9 mouse cellular contexts compared by ENCODE assay signal in genomic region chr7:140923070-140923775, GRCm38 (mm10). TPM values are rescaled to one million over a fixed set of nuclear protein-coding genes. Genes with fewer than 3 reads are reported as not detected.
DNase-seq lines count a peak whose midpoint lies in the region; ATAC-seq and TF ChIP-seq lines count a peak whose summit lies in the region.
"Had no signal": no experiment of that assay in that cellular context is flagged by ENCODE, and none has a peak within 500 bp of the region (broad histone marks: within the 10 kb centered on the region; RNA-seq: fewer than 3 reads in every experiment).

No protein-coding gene starts in this region.

- H3K4me3 ChIP-seq in lung, embryonic 15.5 days: peak overlapping the region; percentile 31; the same call in 1 of the 2 replicates
- peak overlapping the region; percentile 44 for H3K4me3 ChIP-seq in forebrain, embryonic 15.5 days
- H3K4me3 ChIP-seq in limb, embryonic 13.5 days: peak overlapping the region; percentile 40
- H3K4me3 ChIP-seq in small intestine, adult 2 months (ENCODE audit: low read depth, low read length): peak overlapping the region; percentile 68

- no peak for ATAC-seq in lung, embryonic 15.5 days (ENCODE audit: borderline replicate concordance, extremely low read depth, low FRiP score, low TSS enrichment)
- ATAC-seq in forebrain, embryonic 15.5 days (replicated peaks): no peak
- no peak for ATAC-seq in limb, embryonic 13.5 days (ENCODE audit: low FRiP score, low read depth)

- DNase-seq in lung, postnatal 36 days: no peak
- DNase-seq in urinary bladder, postnatal 10 days (ENCODE audit: low spot score): no peak
- no peak for DNase-seq in gastrocnemius, postnatal 14 days

- WGBS in lung, embryonic 15.5 days: 21% methylated on average over 30 of the region's 30 CpGs
- 16% methylated on average over 30 of the region's 30 CpGs for WGBS in forebrain, embryonic 15.5 days
- WGBS in limb, embryonic 13.5 days: 23% methylated on average over 30 of the region's 30 CpGs
- 9% methylated on average over 30 of the region's 30 CpGs for WGBS in small intestine, adult 2 months

- H3K4me1 ChIP-seq in lung, embryonic 15.5 days: peaks cover 11% of the 10 kb centered on the region
- H3K4me1 ChIP-seq in forebrain, embryonic 15.5 days: peaks cover 18% of the 10 kb centered on the region
- H3K4me1 ChIP-seq in limb, embryonic 13.5 days: peaks cover 13% of the 10 kb centered on the region
- H3K4me1 ChIP-seq in small intestine, adult 2 months (ENCODE audit: control insufficient read depth, insufficient read depth, insufficient read length, low read length): peaks cover 31% of the 10 kb centered on the region

- no peak for TF ChIP-seq POLR2A in small intestine, adult 2 months (IDR thresholded peaks at IDR 0.05; ENCODE audit: low read depth, low read length)

- no peak overlapping the region for H3K9ac ChIP-seq in lung, embryonic 15.5 days
- H3K9ac ChIP-seq in forebrain, embryonic 15.5 days (replicated peaks): peak overlapping the region; percentile 32
- no peak overlapping the region for H3K9ac ChIP-seq in limb, embryonic 13.5 days

- TF ChIP-seq CTCF in small intestine, adult 2 months (IDR thresholded peaks at IDR 0.05; ENCODE audit: extremely low read depth, insufficient read length, insufficient replicate concordance, low read depth, low read length): no peak

- intact Hi-C loops in gastrocnemius, postnatal 14 days (cut with DNase I; ENCODE audit: low total_unique reads): no loop called here

- peaks cover 69% of the 10 kb centered on the region for H3K27me3 ChIP-seq in lung, embryonic 15.5 days
- peaks cover 64% of the 10 kb centered on the region for H3K27me3 ChIP-seq in forebrain, embryonic 15.5 days
- H3K27me3 ChIP-seq in limb, embryonic 13.5 days: peaks cover 69% of the 10 kb centered on the region
- H3K27me3 ChIP-seq in small intestine, adult 2 months (ENCODE audit: control insufficient read depth, insufficient read depth, low read length): no peaks in the 10 kb centered on the region

- no peaks in the 10 kb centered on the region for H3K36me3 ChIP-seq in lung, embryonic 15.5 days
- H3K36me3 ChIP-seq in forebrain, embryonic 15.5 days: no peaks in the 10 kb centered on the region
- H3K36me3 ChIP-seq in limb, embryonic 13.5 days: no peaks in the 10 kb centered on the region
- H3K36me3 ChIP-seq in small intestine, adult 2 months (ENCODE audit: control insufficient read depth, insufficient read depth, low read length): peaks cover 52% of the 10 kb centered on the region

- no peaks in the 10 kb centered on the region for H3K9me3 ChIP-seq in lung, embryonic 15.5 days
- no peaks in the 10 kb centered on the region for H3K9me3 ChIP-seq in forebrain, embryonic 15.5 days
- no peaks in the 10 kb centered on the region for H3K9me3 ChIP-seq in limb, embryonic 13.5 days

- H3K4me2 ChIP-seq in lung, embryonic 15.5 days: peak overlapping the region; percentile 65
- peak overlapping the region; percentile 84 for H3K4me2 ChIP-seq in forebrain, embryonic 15.5 days (replicated peaks)
- peak overlapping the region; percentile 67 for H3K4me2 ChIP-seq in limb, embryonic 13.5 days (replicated peaks)

- H3K27ac ChIP-seq in lung, embryonic 15.5 days: no peak overlapping the region
- no peak overlapping the region for H3K27ac ChIP-seq in forebrain, embryonic 15.5 days (replicated peaks)
- no peak overlapping the region for H3K27ac ChIP-seq in limb, embryonic 13.5 days
- H3K27ac ChIP-seq in small intestine, adult 2 months (ENCODE audit: insufficient read depth, low read depth, low read length): peak overlapping the region; percentile 92; the same call in 1 of the 2 replicates

RNA-seq across cellular contexts. Expression of gene Nlrp6, which starts 2.5 kb away (rescaled TPM):
- 0.26 and 0.72 TPM in 2 replicates for polyA plus RNA-seq in lung, embryonic 15.5 days (2015; fragmentation: Nextera tagmentation; extraction: Ambion mirVana)
- 0.24 and 0.28 TPM in 2 replicates for polyA plus RNA-seq in forebrain, embryonic 15.5 days (2015; fragmentation: Nextera tagmentation; extraction: Ambion mirVana)
- polyA plus RNA-seq in limb, embryonic 13.5 days (2015; fragmentation: Nextera tagmentation; extraction: Ambion mirVana): 0.05 and 0.06 TPM in 2 replicates
- 45.0 and 110 TPM in 2 replicates for polyA plus RNA-seq in small intestine, adult 2 months (2012; rRNA removed)
- not detected for total RNA-seq in gastrocnemius, postnatal 14 days (2021)

RNA-seq across cellular contexts. Expression of gene Pgghg, which starts 18.0 kb away (rescaled TPM):
- 18.7 and 21.0 TPM in 2 replicates for polyA plus RNA-seq in lung, embryonic 15.5 days (2015; fragmentation: Nextera tagmentation; extraction: Ambion mirVana)
- polyA plus RNA-seq in forebrain, embryonic 15.5 days (2015; fragmentation: Nextera tagmentation; extraction: Ambion mirVana): 8.5 and 8.7 TPM in 2 replicates
- 25.9 and 28.0 TPM in 2 replicates for polyA plus RNA-seq in limb, embryonic 13.5 days (2015; fragmentation: Nextera tagmentation; extraction: Ambion mirVana)
- 10.8 and 15.1 TPM in 2 replicates for polyA plus RNA-seq in small intestine, adult 2 months (2012; rRNA removed)
- total RNA-seq in gastrocnemius, postnatal 14 days (2021): 1 to 10 TPM; 6.7 to 6.9 TPM

RNA-seq across cellular contexts. Expression of gene Cox8b, which starts 23.0 kb away (rescaled TPM):
- 6.2 and 8.5 TPM in 2 replicates for polyA plus RNA-seq in lung, embryonic 15.5 days (2015; fragmentation: Nextera tagmentation; extraction: Ambion mirVana)
- polyA plus RNA-seq in forebrain, embryonic 15.5 days (2015; fragmentation: Nextera tagmentation; extraction: Ambion mirVana): not detected in 2 replicates
- 9.3 and 10.0 TPM in 2 replicates for polyA plus RNA-seq in limb, embryonic 13.5 days (2015; fragmentation: Nextera tagmentation; extraction: Ambion mirVana)
- 1.1 and 1.2 TPM in 2 replicates for polyA plus RNA-seq in small intestine, adult 2 months (2012; rRNA removed)
- total RNA-seq in gastrocnemius, postnatal 14 days (2021): 1,000 to 10,000 TPM; 1,269 to 1,458 TPM

RNA-seq across cellular contexts. Expression of gene Ifitm5, which starts 26.9 kb away (rescaled TPM):
- polyA plus RNA-seq in lung, embryonic 15.5 days (2015; fragmentation: Nextera tagmentation; extraction: Ambion mirVana): 2.8 and 4.0 TPM in 2 replicates
- 0.51 and 0.70 TPM in 2 replicates for polyA plus RNA-seq in forebrain, embryonic 15.5 days (2015; fragmentation: Nextera tagmentation; extraction: Ambion mirVana)
- 10.7 and 15.2 TPM in 2 replicates for polyA plus RNA-seq in limb, embryonic 13.5 days (2015; fragmentation: Nextera tagmentation; extraction: Ambion mirVana)
- 0.56 and 0.87 TPM in 2 replicates for polyA plus RNA-seq in small intestine, adult 2 months (2012; rRNA removed)
- not detected for total RNA-seq in gastrocnemius, postnatal 14 days (2021)

RNA-seq across cellular contexts. Expression of gene Gm45717, which starts 32.5 kb away (rescaled TPM):
- not detected in 2 replicates for polyA plus RNA-seq in lung, embryonic 15.5 days (2015; fragmentation: Nextera tagmentation; extraction: Ambion mirVana)
- polyA plus RNA-seq in forebrain, embryonic 15.5 days (2015; fragmentation: Nextera tagmentation; extraction: Ambion mirVana): not detected in 2 replicates
- not detected in 2 replicates for polyA plus RNA-seq in limb, embryonic 13.5 days (2015; fragmentation: Nextera tagmentation; extraction: Ambion mirVana)
- polyA plus RNA-seq in small intestine, adult 2 months (2012; rRNA removed): 1.1 TPM in 1 of 2 replicates, not detected in the other
- not detected for total RNA-seq in gastrocnemius, postnatal 14 days (2021)
- total RNA-seq: adrenal gland, adult 2 months; gastrocnemius, adult 8-10 months had no signal
- polyA plus RNA-seq: adrenal gland, adult 2 months had no signal

Comparison
In these comparisons a context has a peak if more than half of its experiments do, and no peak if none do; other contexts are left out.
1. RNA of gene Nlrp6, which starts 2.5 kb away (polyA plus RNA-seq): 45.0 to 110 TPM in small intestine, adult 2 months; 0.26 to 0.72 TPM in lung, embryonic 15.5 days, 0.24 to 0.28 TPM in forebrain, embryonic 15.5 days and 0.05 to 0.06 TPM in limb, embryonic 13.5 days; every median in the first group is over 10 times any median in the second.
2. Peak in every context shown above with its lines, with median percentiles within 50 percentile points of each other: H3K4me2 ChIP-seq and H3K4me3 ChIP-seq.